Mouse (Mus musculus): Measurements from ENCODE around the gene Arid1a. TPM values are rescaled to one million over a fixed set of nuclear protein-coding genes. Genes with fewer than 3 reads are reported as not detected.

The Arid1a gene
- 6.1 and 6.2 TPM in 2 replicates for polyA plus RNA-seq (2015; fragmentation: Nextera tagmentation; extraction: Ambion mirVana)

GRCm38 (mm10) chr4:133756514-133757268 is at the start of gene Arid1a:
Arid1a (minus strand) TSS chr4:133756769.
- Histone ChIP-seq H3K9ac (replicated peaks) (peak within 1 kb of the TSS; percentile 100), H3K4me1 (ENCODE audit: insufficient read depth) (peaks cover 20% of the 10 kb centered on the region), H3K9me3 (ENCODE audit: low read length) (no peaks in the 10 kb centered on the region), H3K4me2 (ENCODE audit: low read depth, low read length) (peak within 1 kb of the TSS; percentile 99), H3K4me3 (ENCODE audit: low read depth, low read length) (peak within 1 kb of the TSS; percentile 83), H3K27me3 (ENCODE audit: insufficient read depth, low read length) (no peaks in the 10 kb centered on the region), H3K27ac (ENCODE audit: low read depth) (peak within 1 kb of the TSS; percentile 100), H3K36me3 (replicated peaks; ENCODE audit: insufficient read depth, low read length) (no peaks in the 10 kb centered on the region)
- WGBS (ENCODE audit: insufficient replicate concordance), result under 1% methylated on average over 40 of the region's 40 CpGs
- peak; percentile 67; the same call in 1 of the 2 replicates for TF ChIP-seq EP300 (IDR thresholded peaks at IDR 0.05; ENCODE audit: low read depth)
- no peak for TF ChIP-seq CTCF (IDR thresholded peaks at IDR 0.05; ENCODE audit: low read depth)
- DNase-seq (peak; percentile 93), ATAC-seq (peak; percentile 57)

DNA sequence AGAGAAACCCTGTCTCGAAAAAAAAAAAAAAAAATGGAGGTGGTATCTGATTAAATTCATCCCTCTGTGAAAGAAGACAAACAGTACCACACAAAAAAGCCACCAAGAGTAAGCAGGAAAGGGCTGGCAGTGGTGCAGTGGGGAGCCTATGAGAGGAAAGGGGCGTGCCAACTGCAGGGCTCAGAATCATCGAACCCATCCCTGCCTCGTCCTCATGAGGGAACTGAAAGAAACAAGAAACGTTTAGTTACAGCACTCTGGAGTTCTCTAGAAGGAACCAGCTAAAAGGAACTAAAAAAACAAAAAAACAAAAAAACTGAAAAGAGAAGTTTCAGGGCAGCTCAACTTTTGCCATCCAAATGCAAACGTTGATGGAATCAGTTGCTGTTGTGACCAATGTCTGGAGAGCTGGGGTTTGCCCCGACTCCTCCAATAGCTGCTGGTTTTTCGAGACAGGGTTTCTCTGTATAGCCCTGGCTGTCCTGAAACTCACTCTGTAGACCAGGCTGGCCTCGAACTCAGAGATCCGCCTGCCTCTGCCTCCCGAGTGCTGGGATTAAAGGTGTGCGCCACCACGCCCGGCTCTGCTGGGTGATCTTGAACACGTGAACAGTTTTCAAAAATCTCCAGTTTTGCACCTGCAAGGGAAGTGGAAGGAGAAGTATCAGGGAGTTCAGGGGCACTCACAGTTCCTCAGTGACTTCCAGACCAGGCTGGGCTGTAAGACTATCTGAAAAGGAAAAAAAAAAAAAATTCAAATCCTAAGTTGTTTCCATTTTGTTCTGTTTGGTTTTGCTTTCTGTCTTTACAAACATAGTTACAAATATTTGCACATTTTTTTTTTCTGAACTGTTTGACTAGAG is 48.1 kb upstream of the Arid1a start:
- H3K9me3 ChIP-seq (ENCODE audit: low read length), result no peaks in the 10 kb centered on the region
- H3K4me2 ChIP-seq (ENCODE audit: low read depth, low read length), result peak overlapping the region; percentile 35
- DNase-seq, result peak; percentile 51
- no peak overlapping the region for H3K4me3 ChIP-seq (ENCODE audit: low read depth, low read length)
- no peaks in the 10 kb centered on the region for H3K36me3 ChIP-seq (replicated peaks; ENCODE audit: insufficient read depth, low read length)
- no peak overlapping the region for H3K9ac ChIP-seq (replicated peaks)
- peak overlapping the region; percentile 76 for H3K27ac ChIP-seq (ENCODE audit: low read depth)
- peak; percentile 53 for ATAC-seq
- TF ChIP-seq CTCF (IDR thresholded peaks at IDR 0.05; ENCODE audit: low read depth) (no peak), EP300 (IDR thresholded peaks at IDR 0.05; ENCODE audit: low read depth) (no peak)
- WGBS (ENCODE audit: insufficient replicate concordance), result 38% methylated on average over 15 of the region's 15 CpGs
- H3K27me3 ChIP-seq (ENCODE audit: insufficient read depth, low read length), result no peaks in the 10 kb centered on the region
- H3K4me1 ChIP-seq (ENCODE audit: insufficient read depth), result no peaks in the 10 kb centered on the region

GRCm38 (mm10) chr4:133800589-133800988 is 44.0 kb upstream of the Arid1a start:
- no peak overlapping the region for H3K9ac ChIP-seq (replicated peaks)
- no peak for DNase-seq
- 47% methylated on average over 6 of the region's 6 CpGs for WGBS (ENCODE audit: insufficient replicate concordance)
- H3K27ac ChIP-seq (ENCODE audit: low read depth), result no peak overlapping the region
- ATAC-seq, result no peak
- no peak overlapping the region for H3K4me3 ChIP-seq (ENCODE audit: low read depth, low read length)
- no peaks in the 10 kb centered on the region for H3K36me3 ChIP-seq (replicated peaks; ENCODE audit: insufficient read depth, low read length)
- H3K4me2 ChIP-seq (ENCODE audit: low read depth, low read length), result no peak overlapping the region
- H3K27me3 ChIP-seq (ENCODE audit: insufficient read depth, low read length), result no peaks in the 10 kb centered on the region
- H3K9me3 ChIP-seq (ENCODE audit: low read length), result no peaks in the 10 kb centered on the region
- H3K4me1 ChIP-seq (ENCODE audit: insufficient read depth), result no peaks in the 10 kb centered on the region
- no peak for TF ChIP-seq CTCF (IDR thresholded peaks at IDR 0.05; ENCODE audit: low read depth)
- TF ChIP-seq EP300 (IDR thresholded peaks at IDR 0.05; ENCODE audit: low read depth), result no peak

- no peak for DNase-seq
- ATAC-seq, result no peak
- H3K4me2 ChIP-seq (ENCODE audit: low read depth, low read length), result no peak overlapping the region
Measured at GRCm38 (mm10) chr4:133793269-133793668, 36.7 kb upstream of the Arid1a start.

GRCm38 (mm10) chr4:133774570-133775554 is 18.3 kb upstream of the Arid1a start:
- H3K27ac ChIP-seq (ENCODE audit: low read depth), result no peak overlapping the region
- WGBS (ENCODE audit: insufficient replicate concordance), result 75% methylated on average over 21 of the region's 21 CpGs
- peak; percentile 55 for DNase-seq

More at GRCm38 (mm10) chr4:133793269-133793668, 36.7 kb upstream of the Arid1a start:
- no peaks in the 10 kb centered on the region for H3K27me3 ChIP-seq (ENCODE audit: insufficient read depth, low read length)
- no peaks in the 10 kb centered on the region for H3K9me3 ChIP-seq (ENCODE audit: low read length)
- H3K27ac ChIP-seq (ENCODE audit: low read depth), result no peak overlapping the region
- no peak for TF ChIP-seq CTCF (IDR thresholded peaks at IDR 0.05; ENCODE audit: low read depth)
- no peak for TF ChIP-seq EP300 (IDR thresholded peaks at IDR 0.05; ENCODE audit: low read depth)
- no peak overlapping the region for H3K9ac ChIP-seq (replicated peaks)
- H3K4me1 ChIP-seq (ENCODE audit: insufficient read depth), result no peaks in the 10 kb centered on the region
- no peak overlapping the region for H3K4me3 ChIP-seq (ENCODE audit: low read depth, low read length)
- no peaks in the 10 kb centered on the region for H3K36me3 ChIP-seq (replicated peaks; ENCODE audit: insufficient read depth, low read length)
- 66% methylated on average over 3 of the region's 3 CpGs for WGBS (ENCODE audit: insufficient replicate concordance)

More at GRCm38 (mm10) chr4:133774570-133775554, 18.3 kb upstream of the Arid1a start:
- H3K4me1 ChIP-seq (ENCODE audit: insufficient read depth), result no peaks in the 10 kb centered on the region
- no peak overlapping the region for H3K4me3 ChIP-seq (ENCODE audit: low read depth, low read length)
- ATAC-seq, result peak; percentile 29; the same call in 1 of the 2 replicates
- TF ChIP-seq EP300 (IDR thresholded peaks at IDR 0.05; ENCODE audit: low read depth) (no peak), CTCF (IDR thresholded peaks at IDR 0.05; ENCODE audit: low read depth) (peak; percentile 63)
- no peaks in the 10 kb centered on the region for H3K27me3 ChIP-seq (ENCODE audit: insufficient read depth, low read length)
- H3K9me3 ChIP-seq (ENCODE audit: low read length), result no peaks in the 10 kb centered on the region
- H3K4me2 ChIP-seq (ENCODE audit: low read depth, low read length), result 0 out of 2 replicates have a peak overlapping the region, but pooled peaks have one; percentile 11
- H3K36me3 ChIP-seq (replicated peaks; ENCODE audit: insufficient read depth, low read length), result no peaks in the 10 kb centered on the region
- no peak overlapping the region; the same call in 1 of the 2 replicates for H3K9ac ChIP-seq (replicated peaks)

All from liver, postnatal 0 days (tissue).